Mouse (Mus musculus) lung, postnatal 0 days (tissue): ENCODE data around the gene Fam222b.

Experiments used
- CTCF ChIP-seq: IDR thresholded peaks from 2 replicates; pipeline ENCODE4 v1.5.1; 2016; ENCODE audit warnings: antibody characterized with exemption, mild to moderate bottlenecking
- EP300 ChIP-seq: IDR thresholded peaks from 2 replicates; pipeline ENCODE4 v1.6.1; 2016; ENCODE audit warnings: antibody characterized with exemption, mild to moderate bottlenecking, control low read depth

GRCm38 (mm10) chr11:78102142-78102541 is 7.7 kb downstream of the Fam222b start:
- TF ChIP-seq CTCF, result no peak
- TF ChIP-seq EP300, result no peak
